Mouse (Mus musculus) liver, embryonic 16.5 days (tissue): Measurements from ENCODE around the gene Slc22a3. TPM values are rescaled to one million over a fixed set of nuclear protein-coding genes. Genes with fewer than 3 reads are reported as not detected.

ENCODE experiments used
- ATAC-seq: fragments of 200-750 bp; cut with Nextera tagmentation; 2 replicates; pipeline ENCODE4 v1.8.0; 2017; ENCODE audit warnings: low read depth, mild to moderate bottlenecking, moderate number of reproducible peaks, moderate library complexity
- H3K27ac ChIP-seq: fragments of 300-500 bp; sonication (generic); 2 replicates; pipeline ENCODE4 v1.5.1; 2014; ENCODE audit warnings: mild to moderate bottlenecking, low read length
- H3K27me3 ChIP-seq: fragments of 300-500 bp; sonication (generic); 2 replicates; pipeline ENCODE4 v1.6.1; 2014; ENCODE audit warnings: low read depth, low read length, mixed read lengths; ENCODE audit not compliant: control insufficient read depth, insufficient read depth
- H3K36me3 ChIP-seq: fragments of 300-500 bp; sonication (generic); 2 replicates; pipeline ENCODE4 v1.6.1; 2014; ENCODE audit warnings: mild to moderate bottlenecking; ENCODE audit not compliant: control insufficient read depth, insufficient read depth
- H3K4me1 ChIP-seq: fragments of 300-500 bp; sonication (generic); 2 replicates; pipeline ENCODE4 v1.6.1; 2014; ENCODE audit warnings: low read depth, low read length, mixed read lengths; ENCODE audit not compliant: control insufficient read depth
- H3K4me2 ChIP-seq: fragments of 300-500 bp; sonication (generic); 2 replicates; pipeline ENCODE4 v1.6.1; 2014; ENCODE audit warnings: low read depth, low read length, mixed read lengths
- H3K4me3 ChIP-seq: fragments of 300-500 bp; sonication (generic); 2 replicates; pipeline ENCODE4 v1.5.1; 2014; ENCODE audit warnings: low read depth, mild to moderate bottlenecking, low read length
- H3K9ac ChIP-seq: fragments of 300-500 bp; sonication (generic); 2 replicates; pipeline ENCODE4 v1.6.1; 2014; ENCODE audit warnings: low read depth, low read length
- H3K9me3 ChIP-seq: fragments of 300-500 bp; sonication (generic); replicated peaks from 2 replicates; pipeline ENCODE4 v1.6.1; 2016; ENCODE audit warnings: low read length; ENCODE audit not compliant: control insufficient read depth
- WGBS: fragments of 180-500 bp; shearing (Covaris S2); extraction: QIAGEN DNeasy Blood & Tissue Kit; methylation state at CpG from one replicate; pipeline ENCODE4 v1.1.7; 2014; ENCODE audit not compliant: insufficient replicate concordance; 5-methylcytosine and 5-hydroxymethylcytosine counted together
- polyA plus RNA-seq: library from polyadenylated mRNA; unstranded; fragments of >200 nt; fragmentation: Nextera tagmentation; extraction: Ambion mirVana; gene quantifications from 2 replicates; pipeline ENCODE4 v1.2.1, GENCODE M21; 2015

Gene Slc22a3
- polyA plus RNA-seq, 1 experiment from 2014 or later = 0.48 TPM

DNA sequence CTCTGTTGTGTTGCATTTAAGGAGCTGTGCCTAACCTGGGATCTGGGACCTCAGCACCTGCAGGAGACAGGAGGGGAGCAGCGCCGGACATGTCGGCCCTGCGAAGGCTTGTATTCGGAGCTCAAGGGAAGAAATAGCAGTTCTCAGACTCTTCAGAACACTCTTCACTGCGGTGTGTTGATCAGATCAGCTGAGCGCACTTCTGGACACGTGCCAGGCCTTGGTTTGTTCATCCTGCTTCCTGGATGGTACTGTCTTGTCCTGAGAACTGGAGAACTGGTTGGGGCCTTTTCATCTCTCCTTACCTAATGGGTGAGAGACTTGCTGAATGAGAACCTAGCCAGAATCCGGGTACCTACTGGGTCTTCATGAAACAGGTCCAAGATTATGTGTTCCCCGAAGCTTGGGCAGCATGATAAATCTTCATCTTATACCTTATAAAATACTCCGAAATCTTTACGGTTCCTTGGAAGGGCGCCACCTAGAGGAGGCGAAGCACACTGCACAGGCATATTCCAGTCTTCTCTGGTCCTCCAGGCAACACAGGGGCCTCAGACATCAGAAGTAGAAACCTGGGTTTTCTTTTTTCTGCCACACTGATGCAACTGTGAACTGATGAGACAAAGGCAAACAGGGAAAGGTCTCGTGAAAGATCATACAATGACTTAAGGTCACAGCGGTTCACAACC lies 86.5 kb downstream of the Slc22a3 start:
- WGBS = 61% methylated on average over 16 of the region's 16 CpGs
- Histone ChIP-seq H3K27me3 (no peaks in the 10 kb centered on the region), H3K4me2 (no peak overlapping the region), H3K4me3 (no peak overlapping the region), H3K4me1 (no peaks in the 10 kb centered on the region), H3K27ac (no peak overlapping the region), H3K36me3 (no peaks in the 10 kb centered on the region), H3K9ac (no peak overlapping the region), H3K9me3 (no peaks in the 10 kb centered on the region)
- no peak for ATAC-seq

DNA sequence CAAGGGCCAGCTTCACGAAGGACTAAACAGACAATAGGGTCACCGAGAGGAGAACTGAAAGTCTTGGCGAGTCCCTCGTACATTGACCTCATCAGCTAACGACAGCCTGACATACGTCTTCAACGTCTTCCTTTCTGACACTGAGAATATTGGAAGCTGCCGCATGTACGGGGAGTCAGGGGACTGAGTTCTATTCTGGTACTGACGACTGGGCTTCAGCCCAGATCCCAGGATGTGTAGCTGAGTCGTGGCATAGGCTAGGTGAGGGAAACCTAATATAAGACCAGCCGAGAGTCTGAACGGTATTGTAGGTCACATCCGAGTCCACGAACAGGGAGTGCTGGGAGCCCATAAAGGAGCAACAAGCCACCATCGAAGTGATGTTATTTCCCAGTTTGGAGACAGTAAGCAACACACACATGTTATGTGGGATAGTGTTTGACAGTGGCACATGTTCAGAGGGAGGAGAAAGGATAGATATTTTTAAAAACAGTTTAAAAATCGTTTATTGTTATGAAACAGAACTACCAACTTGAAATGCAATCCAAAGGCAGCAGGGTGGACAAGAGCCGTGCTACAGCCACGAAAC lies 87.9 kb downstream of the Slc22a3 start:
- Histone ChIP-seq H3K9ac (no peak overlapping the region), H3K4me1 (peaks cover 2% of the 10 kb centered on the region; the same call in 1 of the 2 replicates), H3K27ac (no peak overlapping the region), H3K4me2 (no peak overlapping the region), H3K36me3 (no peaks in the 10 kb centered on the region), H3K4me3 (no peak overlapping the region), H3K27me3 (no peaks in the 10 kb centered on the region), H3K9me3 (no peaks in the 10 kb centered on the region)
- WGBS = 68% methylated on average over 19 of the region's 19 CpGs
- no peak for ATAC-seq

- Histone ChIP-seq H3K4me2 (no peak overlapping the region), H3K27ac (no peak overlapping the region), H3K9ac (no peak overlapping the region), H3K27me3 (no peaks in the 10 kb centered on the region), H3K9me3 (no peaks in the 10 kb centered on the region), H3K4me3 (no peak overlapping the region), H3K4me1 (peaks cover 2% of the 10 kb centered on the region; the same call in 1 of the 2 replicates), H3K36me3 (no peaks in the 10 kb centered on the region)
- ATAC-seq = no peak
- 32% methylated on average over 6 of the region's 6 CpGs for WGBS
Observed at GRCm38 (mm10) chr17:12416250-12416895, 91.1 kb downstream of the Slc22a3 start.

DNA sequence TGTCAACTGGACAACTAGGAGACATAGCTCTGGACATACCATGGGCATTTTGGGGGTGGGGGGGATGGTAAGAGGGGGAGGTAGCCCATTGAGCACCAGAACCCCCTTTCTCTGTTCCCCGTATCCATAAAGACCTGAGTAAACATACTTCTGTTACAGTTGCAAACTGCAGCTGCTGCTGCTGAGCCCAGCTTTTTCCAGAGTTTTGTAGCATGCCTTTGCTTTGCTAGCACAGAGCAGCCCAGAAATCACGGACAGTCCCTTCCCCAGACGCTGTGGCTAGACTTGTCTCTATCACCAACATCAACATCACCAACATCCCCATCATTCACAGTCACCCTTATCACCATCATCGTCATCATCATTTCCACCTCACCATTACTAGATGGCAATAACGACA lies 91.8 kb downstream of the Slc22a3 start:
- no peak overlapping the region for H3K9ac ChIP-seq
- ATAC-seq = no peak
- H3K4me3 ChIP-seq = no peak overlapping the region
- no peaks in the 10 kb centered on the region for H3K9me3 ChIP-seq
- peaks cover 2% of the 10 kb centered on the region; the same call in 1 of the 2 replicates for H3K4me1 ChIP-seq
- no peaks in the 10 kb centered on the region for H3K36me3 ChIP-seq
- 45% methylated on average over 5 of the region's 5 CpGs for WGBS
- H3K27ac ChIP-seq = no peak overlapping the region
- no peaks in the 10 kb centered on the region for H3K27me3 ChIP-seq
- no peak overlapping the region for H3K4me2 ChIP-seq

DNA sequence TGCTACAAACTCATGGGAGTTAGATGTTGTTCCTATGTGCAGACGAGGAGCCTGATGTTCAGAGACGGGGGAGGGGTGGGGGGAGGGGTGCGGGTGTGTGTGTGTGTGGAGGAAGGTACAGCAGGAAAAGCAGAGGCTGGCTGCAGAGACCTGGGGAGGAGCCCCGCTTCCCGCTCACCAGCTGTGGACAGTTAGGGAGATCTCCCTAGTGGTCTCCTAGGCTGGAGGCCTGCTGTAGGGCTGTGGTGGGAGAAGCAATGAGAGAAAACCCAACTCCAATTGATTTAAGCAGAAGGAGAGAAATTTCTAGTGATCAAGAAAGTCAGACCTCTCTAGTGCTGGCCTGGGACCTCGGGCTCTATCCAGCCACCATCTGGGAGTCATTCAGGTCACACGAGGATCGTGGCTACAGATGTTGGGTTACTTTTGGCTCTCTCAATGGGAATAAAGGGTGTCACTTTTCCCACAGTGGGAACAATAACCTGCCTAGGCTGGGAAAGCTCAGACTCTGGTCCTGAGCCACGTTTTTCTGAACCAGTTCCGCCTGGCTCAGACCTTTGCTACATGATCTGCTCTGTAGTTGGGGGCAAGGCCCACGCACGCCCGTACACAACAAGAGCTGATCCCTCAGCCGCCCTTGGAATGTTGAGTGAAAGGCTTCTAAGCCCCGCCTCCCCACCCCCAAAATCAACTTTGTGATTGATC lies 92.3 kb downstream of the Slc22a3 start:
- H3K27ac ChIP-seq = 0 out of 2 replicates have a peak overlapping the region, but pooled peaks have one; percentile 63
- no peak overlapping the region for H3K9ac ChIP-seq
- peak; percentile 77 for ATAC-seq
- H3K9me3 ChIP-seq = no peaks in the 10 kb centered on the region
- H3K27me3 ChIP-seq = no peaks in the 10 kb centered on the region
- H3K4me2 ChIP-seq = no peak overlapping the region
- no peak overlapping the region for H3K4me3 ChIP-seq
- WGBS = 40% methylated on average over 15 of the region's 15 CpGs
- H3K36me3 ChIP-seq = no peaks in the 10 kb centered on the region
- peaks cover 2% of the 10 kb centered on the region; the same call in 1 of the 2 replicates for H3K4me1 ChIP-seq

DNA sequence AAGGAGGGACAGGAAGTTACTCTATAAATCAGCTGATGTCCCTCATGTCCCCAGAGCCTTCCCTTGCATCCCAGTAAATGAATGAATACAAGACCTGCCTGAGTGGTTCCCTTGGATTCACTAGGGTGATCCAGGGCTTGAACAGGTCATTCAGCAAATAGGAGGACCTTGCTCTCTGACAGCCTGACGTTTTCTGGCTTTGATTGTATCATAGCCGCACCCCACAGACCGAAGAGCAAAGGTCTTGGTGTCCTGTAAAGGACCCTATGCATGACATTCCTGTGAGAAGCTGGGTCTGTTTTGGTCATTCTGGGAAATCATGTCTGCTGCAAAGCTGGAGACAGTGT lies 94.6 kb downstream of the Slc22a3 start:
- 48% methylated on average over 3 of the region's 3 CpGs for WGBS
- Histone ChIP-seq H3K27ac (no peak overlapping the region), H3K9ac (no peak overlapping the region), H3K4me1 (peaks cover 2% of the 10 kb centered on the region; the same call in 1 of the 2 replicates), H3K36me3 (no peaks in the 10 kb centered on the region), H3K27me3 (no peaks in the 10 kb centered on the region), H3K4me2 (no peak overlapping the region), H3K4me3 (no peak overlapping the region), H3K9me3 (no peaks in the 10 kb centered on the region)
- 0 out of 2 replicates have a peak, but pooled peaks have one; percentile 16 for ATAC-seq

DNA sequence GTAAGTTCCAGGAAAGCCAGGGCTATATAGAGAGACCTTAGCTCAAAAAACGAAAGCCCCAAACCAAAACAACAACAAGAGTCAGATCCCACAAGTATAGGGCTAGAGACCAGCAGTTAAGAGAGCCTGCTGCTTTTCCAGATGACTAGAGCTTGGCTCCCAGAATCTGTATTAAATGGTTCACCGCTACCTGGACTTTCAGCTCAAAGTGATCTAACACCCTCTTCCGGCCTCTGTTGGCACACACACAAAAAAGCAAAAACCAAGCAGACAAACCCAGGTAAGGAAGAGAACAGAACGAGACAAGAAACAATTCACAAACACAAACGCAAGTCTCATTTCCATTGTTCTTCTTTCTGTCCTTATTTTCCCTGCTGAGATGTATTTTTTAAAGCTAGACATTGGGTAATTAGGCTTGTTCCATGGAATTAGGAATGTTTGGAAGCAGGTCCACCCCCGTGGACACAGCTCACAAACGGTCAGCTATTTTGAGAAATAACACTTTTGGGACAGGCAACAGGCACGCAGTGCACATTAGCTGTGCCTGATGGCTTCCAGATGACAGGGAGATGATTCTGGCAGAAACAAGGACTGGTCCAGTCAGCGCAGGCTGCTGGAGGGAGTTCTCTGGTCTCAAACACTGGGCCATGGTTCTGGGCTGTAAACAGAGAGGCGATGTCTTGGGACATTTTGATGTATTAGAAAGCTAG lies 95.2 kb downstream of the Slc22a3 start:
- H3K9me3 ChIP-seq = no peaks in the 10 kb centered on the region
- peaks cover 2% of the 10 kb centered on the region; the same call in 1 of the 2 replicates for H3K4me1 ChIP-seq
- WGBS = 55% methylated on average over 10 of the region's 10 CpGs
- H3K9ac ChIP-seq = no peak overlapping the region
- ATAC-seq = no peak
- H3K27me3 ChIP-seq = no peaks in the 10 kb centered on the region
- no peaks in the 10 kb centered on the region for H3K36me3 ChIP-seq
- no peak overlapping the region for H3K27ac ChIP-seq
- no peak overlapping the region for H3K4me2 ChIP-seq
- no peak overlapping the region for H3K4me3 ChIP-seq

DNA sequence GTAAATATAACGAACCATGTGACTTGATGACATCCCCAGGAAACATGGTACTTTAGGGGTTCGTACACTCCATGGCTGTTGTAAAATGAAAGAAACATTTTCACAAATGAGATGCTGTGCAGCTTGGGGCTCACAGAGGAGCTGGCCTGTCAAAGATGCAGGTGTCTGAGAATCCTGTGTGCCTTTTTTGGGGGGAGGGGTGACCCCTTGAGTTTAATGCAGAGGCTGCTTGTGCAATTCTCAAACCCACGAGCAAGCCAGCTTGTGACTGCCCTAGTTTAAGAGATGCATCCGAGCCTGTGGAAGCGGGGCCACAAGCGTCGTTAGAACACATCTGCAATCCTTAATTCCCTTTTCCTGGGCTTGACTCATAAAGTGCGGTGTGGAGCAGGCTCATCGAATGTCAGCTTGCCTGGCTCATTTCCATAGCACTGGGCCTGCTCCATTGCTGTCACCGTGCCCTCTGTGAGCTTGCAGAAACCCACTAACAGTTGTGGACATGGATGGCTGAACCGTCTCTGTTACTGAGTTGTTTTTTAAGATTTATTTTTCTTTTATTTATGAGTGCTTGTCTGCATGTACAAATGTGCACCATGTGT lies 98.1 kb downstream of the Slc22a3 start:
- peaks cover 11% of the 10 kb centered on the region for H3K36me3 ChIP-seq
- WGBS = 65% methylated on average over 11 of the region's 11 CpGs
- H3K9ac ChIP-seq = no peak overlapping the region
- H3K4me3 ChIP-seq = no peak overlapping the region
- ATAC-seq = no peak
- H3K9me3 ChIP-seq = no peaks in the 10 kb centered on the region
- H3K27me3 ChIP-seq = no peaks in the 10 kb centered on the region
- H3K4me1 ChIP-seq = no peaks in the 10 kb centered on the region; the same call in 1 of the 2 replicates
- H3K4me2 ChIP-seq = no peak overlapping the region
- H3K27ac ChIP-seq = no peak overlapping the region
